Mouse (Mus musculus) mouse trophoblast stem cell (cell line): ENCODE data around the gene Ehd4.

ENCODE experiments used
- in situ Hi-C, 2 experiments: fragments of 300-500 bp; cut with MseI, MboI; formaldehyde crosslinking; loops; 2 replicates in 1 of 2; 3 replicates in 1 of 2; pipeline ENCODE4 v1.15.1; 2025

The Ehd4 gene

DNA sequence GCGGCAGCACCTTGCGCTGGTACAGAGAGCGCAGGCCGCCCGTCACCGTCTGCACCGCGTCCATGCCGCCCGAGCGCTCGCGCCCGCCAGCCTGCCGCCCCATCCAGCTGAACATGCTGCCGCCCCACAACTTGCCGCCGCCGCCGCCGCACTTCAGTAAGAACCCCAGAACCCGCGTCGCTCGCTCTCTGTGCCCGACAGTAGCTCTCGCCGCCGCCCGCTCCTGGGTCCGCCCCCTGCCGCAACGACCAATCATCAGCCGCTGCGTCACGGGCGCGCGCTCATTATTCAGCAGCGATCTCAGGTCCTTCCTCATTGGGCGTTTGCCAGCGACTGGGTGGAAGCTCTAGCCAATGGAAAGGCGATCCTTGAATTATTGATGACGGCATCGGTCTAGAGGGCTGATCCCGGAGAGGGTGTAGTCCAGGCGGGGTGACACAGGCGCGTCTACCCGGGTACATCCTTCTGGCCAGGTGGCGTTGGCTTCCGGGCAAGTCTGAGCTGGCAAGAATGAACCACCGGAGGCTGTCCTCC lies at the start of gene Ehd4:
TSS of gene Ehd4 (minus strand) at position 246 of the 534 bp plus-strand sequence.
- in situ Hi-C loops, result no loop called here

DNA sequence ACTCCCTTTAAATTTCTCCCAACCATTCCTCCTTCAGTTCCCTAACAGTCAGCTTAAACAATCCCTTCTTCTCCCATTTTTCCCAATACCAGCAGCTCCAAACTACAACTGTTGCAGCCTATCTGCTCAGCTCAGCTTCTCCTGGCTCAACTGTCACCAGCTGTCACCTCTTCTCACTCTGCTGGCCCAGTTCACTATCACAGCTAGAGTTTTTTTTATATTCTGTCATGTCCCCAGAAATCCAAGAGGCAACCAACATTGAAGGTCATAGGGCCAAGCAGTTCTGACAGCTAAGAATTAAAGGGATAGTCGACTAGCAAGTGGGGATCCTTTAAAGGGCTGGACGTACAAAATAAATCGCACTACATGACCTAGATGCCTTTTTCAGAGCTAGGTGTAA lies 49.3 kb upstream of the Ehd4 start:
- in situ Hi-C loops, result no loop called here

GRCm38 (mm10) chr2:120200077-120200476 lies 45.7 kb upstream of the Ehd4 start:
- in situ Hi-C loops, result no loop called here

GRCm38 (mm10) chr2:120188174-120188573 lies 33.8 kb upstream of the Ehd4 start:
- in situ Hi-C loops, result loop anchor here (5.0 kb wide), 2 partner anchors 59 to 89 kb away; partner anchors contain the start of gene Pla2g4e (in 1 of the 2)

DNA sequence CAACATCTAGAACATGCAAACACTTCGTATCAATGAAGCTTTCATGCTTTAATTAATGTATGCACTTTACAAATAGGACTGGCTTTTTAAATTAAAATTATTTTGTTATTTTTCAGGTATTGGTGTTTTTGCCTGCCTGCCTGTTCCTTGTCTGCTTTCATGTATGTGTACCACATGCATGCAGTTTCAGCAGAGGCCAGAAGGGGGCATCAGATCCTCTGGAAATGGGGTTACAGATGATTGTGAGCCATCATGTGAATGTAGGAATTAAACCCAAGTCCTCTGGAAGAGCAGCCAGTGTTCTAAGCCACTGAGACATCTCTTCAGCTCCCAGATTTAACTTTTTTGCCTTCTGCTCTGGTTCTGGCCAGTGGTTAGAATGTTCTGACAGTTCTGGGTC lies 33.2 kb upstream of the Ehd4 start:
- in situ Hi-C loops, result loop anchor here (5.0 kb wide), 2 partner anchors 60 to 90 kb away; partner anchors contain the start of gene Pla2g4e (in 1 of the 2)

DNA sequence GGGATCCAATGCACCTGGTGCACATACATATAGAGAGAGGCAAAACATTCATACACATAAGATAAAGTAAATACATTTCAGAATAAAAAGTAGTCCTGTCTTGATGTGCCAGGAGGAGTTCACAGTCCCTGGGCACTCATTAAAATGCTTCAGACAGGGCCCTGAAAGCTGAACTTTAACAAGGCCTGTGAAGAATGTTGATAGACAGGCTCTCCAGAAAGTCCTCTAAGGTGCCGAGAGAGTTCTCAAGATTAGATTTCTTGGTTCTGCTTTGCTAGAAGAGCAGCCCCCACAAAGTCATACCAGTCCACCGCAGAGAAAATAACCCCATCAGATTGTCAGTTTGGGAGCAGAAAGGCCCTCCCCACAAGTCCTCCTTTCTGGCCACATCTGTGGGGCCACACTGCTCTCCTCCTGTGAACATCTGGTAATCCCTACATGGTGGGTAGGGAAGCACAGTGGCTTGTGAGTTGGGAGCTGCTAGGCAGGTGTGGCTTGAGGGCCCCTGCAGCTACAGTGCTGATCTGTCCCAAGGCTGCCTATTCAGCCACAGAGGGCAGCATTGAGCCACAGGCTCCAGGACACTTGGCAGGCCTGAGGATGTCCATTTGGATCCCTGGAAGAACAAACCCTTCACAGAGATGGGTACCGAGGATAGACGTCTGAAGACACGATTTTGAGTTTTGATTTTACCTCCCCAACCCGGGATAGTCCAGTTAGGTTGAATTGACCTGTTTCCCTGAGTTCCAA lies 31.3 kb upstream of the Ehd4 start:
- in situ Hi-C loops, result loop anchor here (5.0 kb wide), 2 partner anchors 62 to 92 kb away; partner anchors contain the start of gene Pla2g4e (in 1 of the 2)

- in situ Hi-C loops, result loop anchor here (10.0 kb wide), 1 partner anchor 86 kb away; no protein-coding TSS in a partner anchor
Measured at GRCm38 (mm10) chr2:120178936-120179335, 24.5 kb upstream of the Ehd4 start.

GRCm38 (mm10) chr2:120173718-120174117 lies 19.3 kb upstream of the Ehd4 start:
- in situ Hi-C loops, result loop anchor here (10.0 kb wide), 1 partner anchor 91 kb away; no protein-coding TSS in a partner anchor

DNA sequence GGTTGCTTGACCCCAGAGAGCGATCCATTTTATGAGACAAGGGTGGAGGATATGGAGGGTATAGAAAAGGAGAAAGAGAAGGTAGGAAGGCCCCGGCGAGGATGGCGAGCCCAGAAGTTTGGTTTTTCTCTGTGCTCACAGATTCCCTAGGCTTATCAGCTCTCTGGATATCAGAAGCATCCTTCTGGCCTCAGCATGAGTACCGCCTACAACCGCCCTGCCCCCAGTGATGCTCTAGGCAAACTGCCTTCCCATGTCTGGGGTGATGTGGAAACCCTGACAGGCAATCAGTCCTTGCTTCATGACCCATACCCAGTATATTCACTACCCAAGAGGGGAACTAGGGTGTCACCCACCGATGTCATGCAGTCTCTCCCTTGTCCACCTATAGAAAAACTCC lies 17.0 kb upstream of the Ehd4 start:
- in situ Hi-C loops, result loop anchor here (10.0 kb wide), 1 partner anchor 93 kb away; no protein-coding TSS in a partner anchor

- in situ Hi-C loops, result loop anchor here (10.0 kb wide), 1 partner anchor 94 kb away; no protein-coding TSS in a partner anchor
Measured at GRCm38 (mm10) chr2:120170726-120171125, 16.3 kb upstream of the Ehd4 start.

GRCm38 (mm10) chr2:120169382-120169781 lies 15.0 kb upstream of the Ehd4 start:
- in situ Hi-C loops, result no loop called here

GRCm38 (mm10) chr2:120167763-120168162 lies 13.4 kb upstream of the Ehd4 start:
- in situ Hi-C loops, result no loop called here

- in situ Hi-C loops, result no loop called here
Measured at GRCm38 (mm10) chr2:120165474-120165873, 11.1 kb upstream of the Ehd4 start.

GRCm38 (mm10) chr2:120159434-120159833 lies 5.0 kb upstream of the Ehd4 start:
- in situ Hi-C loops, result no loop called here

DNA sequence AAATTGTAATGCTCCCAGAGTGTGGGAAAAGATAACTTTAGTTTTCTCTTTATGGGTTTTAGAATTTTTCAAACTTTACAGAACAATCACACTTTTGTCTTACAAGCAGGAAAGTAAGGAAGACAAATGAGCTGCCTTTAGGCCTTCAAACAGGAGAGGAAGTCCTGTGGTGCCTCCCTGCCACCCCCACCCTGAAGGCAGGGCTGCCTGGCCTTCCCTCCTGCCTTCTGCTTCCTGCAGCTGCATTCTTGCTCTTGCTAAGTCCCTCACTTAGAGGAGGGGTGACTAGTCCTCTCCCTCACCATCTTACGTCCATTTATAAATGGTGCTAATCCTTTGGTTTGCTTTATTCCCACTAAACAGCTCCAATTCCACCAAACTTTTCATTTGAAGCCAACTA lies 4.4 kb upstream of the Ehd4 start:
- in situ Hi-C loops, result no loop called here

- in situ Hi-C loops, result no loop called here
Measured at GRCm38 (mm10) chr2:120158016-120158415, 3.6 kb upstream of the Ehd4 start.

DNA sequence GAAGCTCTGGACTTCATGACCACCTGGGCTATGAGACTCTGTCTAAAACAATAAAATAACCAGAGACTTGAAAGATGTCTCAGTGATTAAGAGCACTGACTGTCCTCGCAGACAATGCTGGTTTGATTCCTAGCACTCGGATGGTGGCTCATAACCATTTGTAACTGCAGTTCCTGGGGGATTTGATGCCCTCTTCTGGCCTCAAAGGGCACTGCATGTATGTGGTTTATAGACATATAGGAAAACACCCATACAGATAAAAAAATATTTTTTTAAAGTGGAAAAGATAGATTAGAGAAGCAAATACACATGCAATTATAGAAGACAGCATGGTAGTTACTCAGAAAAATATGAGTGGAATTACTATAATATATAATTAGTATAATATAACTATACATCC lies 3.2 kb upstream of the Ehd4 start:
- in situ Hi-C loops, result no loop called here

- in situ Hi-C loops, result no loop called here
Measured at GRCm38 (mm10) chr2:120153586-120154360, 633 bp downstream of the Ehd4 start.

- in situ Hi-C loops, result no loop called here
Measured at GRCm38 (mm10) chr2:120150571-120150970, 3.8 kb downstream of the Ehd4 start.

- in situ Hi-C loops, result no loop called here
Measured at GRCm38 (mm10) chr2:120149634-120150033, 4.8 kb downstream of the Ehd4 start.

- in situ Hi-C loops, result no loop called here
Measured at GRCm38 (mm10) chr2:120147999-120148398, 6.4 kb downstream of the Ehd4 start.

DNA sequence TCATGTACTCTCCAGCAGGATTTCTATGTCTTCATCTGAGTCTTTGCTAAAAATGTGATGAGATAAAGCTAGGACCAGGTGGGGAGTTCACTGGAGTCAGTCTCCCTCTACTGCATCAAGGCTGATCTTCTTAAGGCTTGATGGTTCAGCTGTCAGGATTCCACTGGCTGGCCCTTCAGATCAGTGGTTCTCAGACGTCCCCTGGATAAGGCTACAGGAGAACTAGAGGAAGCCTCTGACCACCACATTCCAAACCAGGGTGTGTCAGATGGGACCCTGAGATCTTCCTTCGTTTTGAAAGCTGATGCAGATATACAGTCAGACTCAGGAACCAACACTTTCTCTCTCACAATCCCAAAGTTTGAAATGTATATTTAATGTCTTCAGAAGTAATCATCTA lies 7.0 kb downstream of the Ehd4 start:
- in situ Hi-C loops, result no loop called here
